In the genomic region with DNA sequence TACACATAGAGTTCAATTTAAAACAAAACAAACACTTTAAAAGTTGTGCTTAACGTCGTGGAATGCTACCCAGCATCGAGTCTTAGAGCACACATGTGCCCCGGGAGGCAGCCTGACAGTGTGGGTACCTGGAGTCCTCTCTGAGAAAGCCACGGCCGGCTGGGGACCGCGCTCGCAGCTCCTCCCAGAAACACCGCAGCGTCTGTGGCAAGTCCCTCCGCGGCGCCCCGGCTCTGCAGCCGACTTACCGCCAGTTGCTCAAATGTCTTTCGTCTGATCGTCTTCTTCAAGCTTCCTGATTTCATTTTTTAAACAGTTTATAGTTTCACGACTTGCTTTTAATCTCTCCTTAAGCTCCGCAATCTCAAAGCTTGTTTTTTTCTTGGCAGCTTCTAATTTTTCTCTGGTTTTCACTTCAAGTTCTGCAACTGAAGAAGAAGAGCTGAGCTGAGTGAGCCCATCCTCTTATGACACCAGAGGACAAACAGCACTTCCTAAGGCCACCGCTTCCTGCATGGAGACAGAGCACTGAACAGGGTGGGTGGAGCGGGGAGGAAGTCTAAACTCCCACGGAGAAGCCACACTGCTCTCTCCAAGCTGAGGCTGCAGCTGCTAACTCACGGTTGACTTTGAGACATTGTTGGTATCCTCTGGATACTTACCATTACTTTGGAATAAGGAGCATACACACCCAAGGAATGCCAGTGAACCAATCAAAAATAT, we compare ENCODE assay signal across 13 mouse cellular contexts. TPM values are rescaled to one million over a fixed set of nuclear protein-coding genes. Genes with fewer than 3 reads are reported as not detected.
DNase-seq lines count a peak whose midpoint lies in the region; ATAC-seq lines count a peak whose summit lies in the region.
"Had no signal": no experiment of that assay in that cellular context is flagged by ENCODE, and none has a peak within 500 bp of the region (broad histone marks: within the 10 kb centered on the region; RNA-seq: fewer than 3 reads in every experiment).

No protein-coding gene starts in this region.

- no peak for ATAC-seq in hindbrain, embryonic 11.5 days (ENCODE audit: low FRiP score)
- ATAC-seq: hindbrain, postnatal 0 days had no signal

- DNase-seq in 416B (ENCODE audit: low read depth) = peak; percentile 47
- DNase-seq in CD4-positive helper T cell, adult 2 months (ENCODE audit: low read depth, low spot score) = peak; percentile 50
- peak; percentile 56 for DNase-seq in induced T-regulatory cell, adult 2 months (ENCODE audit: low read depth)
- peak; percentile 22 to 52 for DNase-seq in spleen, postnatal 14 days (ENCODE audit: low spot score in 2 of 2)
- no peak for DNase-seq in heart, adult 9 months (ENCODE audit: low spot score in 2 of 2)
- no peak for DNase-seq in cerebellum, adult 9-10 months
- no peak for DNase-seq in hindbrain, embryonic 11.5 days (ENCODE audit: low spot score)
- DNase-seq: layer of hippocampus, adult 9-11 months; lung, postnatal 14 days; right cerebral cortex, postnatal 14 days had no signal

- WGBS in hindbrain, embryonic 11.5 days = 95% methylated on average over 25 of the region's 25 CpGs

- peaks cover 22% of the 10 kb centered on the region for H3K36me3 ChIP-seq in hindbrain, embryonic 11.5 days (ENCODE audit: control insufficient read depth, insufficient read depth, low read length)

- H3K4me2 ChIP-seq in hindbrain, embryonic 11.5 days (replicated peaks; ENCODE audit: low read depth, low read length) = no peak overlapping the region
- H3K4me2 ChIP-seq: heart, embryonic 13.5 days had no signal

- no peaks in the 10 kb centered on the region for H3K9me3 ChIP-seq in hindbrain, embryonic 11.5 days (ENCODE audit: control insufficient read depth, low read length)
- H3K9me3 ChIP-seq: heart, embryonic 13.5 days had no signal

- H3K27me3 ChIP-seq in hindbrain, embryonic 11.5 days (ENCODE audit: control insufficient read depth, insufficient read depth, low read length) = no peaks in the 10 kb centered on the region
- H3K27me3 ChIP-seq: heart, embryonic 13.5 days had no signal

- H3K9ac ChIP-seq in hindbrain, embryonic 11.5 days (ENCODE audit: low read depth, low read length) = no peak overlapping the region
- H3K9ac ChIP-seq: heart, embryonic 13.5 days had no signal

- no peaks in the 10 kb centered on the region for H3K4me1 ChIP-seq in hindbrain, embryonic 11.5 days (replicated peaks; ENCODE audit: control insufficient read depth, insufficient read depth, low read length)

- H3K27ac ChIP-seq in hindbrain, embryonic 11.5 days (ENCODE audit: low read depth, low read length) = no peak overlapping the region
- H3K27ac ChIP-seq: heart, embryonic 13.5 days; hindbrain, postnatal 0 days had no signal

- H3K4me3 ChIP-seq in hindbrain, embryonic 11.5 days (ENCODE audit: low read depth, low read length) = no peak overlapping the region
- H3K4me3 ChIP-seq: heart, embryonic 13.5 days had no signal

RNA-seq across cellular contexts. Expression of a gene that starts 8.7 kb away (rescaled TPM):
- polyA plus RNA-seq in hindbrain, embryonic 11.5 days (2014; fragmentation: Nextera tagmentation; extraction: Ambion mirVana) = 141 and 146 TPM in 2 replicates

RNA-seq across cellular contexts. Expression of a gene that starts 22.9 kb away (rescaled TPM):
- not detected in 2 replicates for polyA plus RNA-seq in hindbrain, embryonic 11.5 days (2014; fragmentation: Nextera tagmentation; extraction: Ambion mirVana)
- polyA plus RNA-seq: heart, embryonic 13.5 days; hindbrain, postnatal 0 days; kidney, embryonic 16.5 days had no signal

Comparison
In these comparisons a context has a peak if more than half of its experiments do, and no peak if none do; other contexts are left out.
1. DNase-seq: peak in 416B (single experiment), CD4-positive helper T cell, adult 2 months (single experiment), induced T-regulatory cell, adult 2 months (single experiment) and spleen, postnatal 14 days (2 of 2); none in heart, adult 9 months (0 of 2), cerebellum, adult 9-10 months (single experiment) and hindbrain, embryonic 11.5 days (single experiment).